Mouse (Mus musculus): ENCODE results near the gene Ephb1.

The Ephb1 gene

DNA sequence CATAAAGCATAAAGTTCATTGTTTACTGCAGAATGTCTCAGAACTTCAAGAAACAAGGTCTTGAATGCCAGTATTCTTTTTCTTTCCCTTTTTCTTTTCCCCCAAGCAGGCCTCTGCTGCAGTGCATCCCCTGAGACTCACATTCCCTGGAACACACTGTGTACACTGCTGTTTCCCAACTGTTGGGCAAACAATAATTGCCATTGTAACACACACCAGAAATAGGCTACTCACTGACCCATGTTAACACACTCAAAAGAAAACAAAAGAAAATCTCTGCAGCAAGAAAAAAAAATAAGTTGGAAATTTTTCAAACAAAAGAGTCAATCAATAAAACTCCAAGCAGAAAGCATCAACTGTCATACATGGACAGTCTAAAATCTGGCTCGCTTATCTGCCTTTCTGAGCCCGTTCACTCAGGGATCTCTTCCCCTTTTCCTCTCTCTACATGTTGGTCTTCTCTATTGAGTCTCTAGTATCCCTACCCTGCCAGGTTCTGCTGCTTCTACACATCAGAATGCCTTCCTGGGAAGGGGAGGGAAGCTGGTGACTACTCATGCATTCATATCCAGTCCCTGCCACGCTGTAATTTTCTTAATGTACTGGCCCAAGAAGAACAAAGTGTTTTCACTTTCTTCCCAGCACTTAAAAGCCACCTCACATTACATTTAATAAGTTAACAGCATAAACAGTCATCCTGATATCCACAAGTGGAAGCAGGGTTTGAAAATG, 285.2 kb downstream of the Ephb1 start:
- no peak for DNase-seq (ENCODE audit: low spot score in 2 of 2)

DNA sequence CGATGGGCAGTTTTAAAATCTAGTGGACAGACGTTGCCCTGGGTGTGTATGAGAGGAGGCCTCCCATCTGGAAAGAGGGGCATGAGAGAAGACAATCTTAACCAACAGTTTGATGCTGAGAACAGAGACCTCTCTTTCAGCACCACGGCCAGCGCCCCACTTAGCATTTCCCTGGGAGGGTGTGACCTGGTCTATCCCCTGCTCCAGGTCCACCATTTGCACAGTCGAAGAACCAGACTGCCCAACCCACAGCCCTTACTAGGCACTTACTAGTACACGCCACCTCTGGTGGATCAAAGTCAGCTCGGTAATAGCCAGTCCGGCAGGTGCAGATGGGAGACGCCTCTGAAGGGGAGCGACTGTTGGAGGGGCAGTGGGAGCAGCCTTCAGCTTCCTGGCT, 287.9 kb downstream of the Ephb1 start:
- DNase-seq (ENCODE audit: low spot score in 2 of 2) = no peak

DNA sequence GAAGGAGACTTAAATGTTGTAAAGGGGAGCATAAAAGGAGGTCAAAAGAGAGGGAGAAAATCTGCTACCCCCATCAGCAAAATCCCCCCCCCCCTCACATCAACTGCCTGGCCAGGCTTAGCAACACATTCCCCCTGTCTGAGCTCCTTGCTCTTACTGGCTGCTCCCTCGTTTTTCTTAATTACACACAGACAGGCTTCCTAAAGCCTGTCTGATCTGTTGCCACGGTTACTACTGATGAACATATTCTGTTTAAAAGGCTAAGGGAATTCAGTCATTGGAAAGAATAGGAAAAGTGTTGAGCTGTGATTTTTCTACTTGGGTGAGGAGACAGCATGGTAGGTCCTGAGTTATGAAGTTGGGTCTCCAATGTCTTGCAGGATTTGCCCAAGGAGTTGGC, 308.6 kb downstream of the Ephb1 start:
- no peak for DNase-seq (ENCODE audit: low spot score in 2 of 2)

DNA sequence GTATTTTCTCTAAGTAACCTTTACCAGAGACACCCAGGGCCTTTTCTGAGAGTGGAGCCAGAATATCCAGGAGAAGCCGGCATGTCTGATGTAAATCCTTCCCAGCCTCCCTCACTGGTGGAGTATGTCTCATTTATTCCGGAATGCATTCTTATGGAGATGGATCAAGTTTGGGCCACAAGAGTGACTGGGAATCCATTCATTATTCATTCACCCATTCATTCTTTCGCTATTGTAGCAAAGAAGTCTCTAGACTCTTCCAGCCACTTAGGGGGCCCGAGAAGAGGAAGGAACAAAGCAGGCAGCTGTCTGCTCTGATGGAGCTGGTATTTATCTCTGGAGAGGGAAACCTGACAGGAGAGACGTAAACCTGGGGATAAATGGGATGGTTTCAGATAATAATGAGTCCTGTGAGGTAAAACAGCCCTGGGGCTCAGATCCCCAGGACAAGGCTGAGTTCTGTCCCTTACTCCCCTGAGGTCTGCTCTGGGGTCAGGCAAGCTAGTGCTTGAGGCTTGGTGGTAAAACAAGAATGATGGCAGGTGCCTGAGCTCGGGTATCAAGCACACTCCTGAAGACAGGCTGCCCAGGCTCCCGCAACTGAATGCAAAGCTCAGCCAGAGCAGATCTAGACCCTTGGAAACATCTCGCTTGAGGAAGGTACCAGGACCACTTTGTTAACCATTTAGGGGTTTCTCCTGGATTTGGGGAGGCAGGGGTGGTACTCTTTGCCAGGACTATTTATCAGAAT, 309.2 kb downstream of the Ephb1 start:
- DNase-seq (ENCODE audit: low spot score in 2 of 2) = no peak

DNA sequence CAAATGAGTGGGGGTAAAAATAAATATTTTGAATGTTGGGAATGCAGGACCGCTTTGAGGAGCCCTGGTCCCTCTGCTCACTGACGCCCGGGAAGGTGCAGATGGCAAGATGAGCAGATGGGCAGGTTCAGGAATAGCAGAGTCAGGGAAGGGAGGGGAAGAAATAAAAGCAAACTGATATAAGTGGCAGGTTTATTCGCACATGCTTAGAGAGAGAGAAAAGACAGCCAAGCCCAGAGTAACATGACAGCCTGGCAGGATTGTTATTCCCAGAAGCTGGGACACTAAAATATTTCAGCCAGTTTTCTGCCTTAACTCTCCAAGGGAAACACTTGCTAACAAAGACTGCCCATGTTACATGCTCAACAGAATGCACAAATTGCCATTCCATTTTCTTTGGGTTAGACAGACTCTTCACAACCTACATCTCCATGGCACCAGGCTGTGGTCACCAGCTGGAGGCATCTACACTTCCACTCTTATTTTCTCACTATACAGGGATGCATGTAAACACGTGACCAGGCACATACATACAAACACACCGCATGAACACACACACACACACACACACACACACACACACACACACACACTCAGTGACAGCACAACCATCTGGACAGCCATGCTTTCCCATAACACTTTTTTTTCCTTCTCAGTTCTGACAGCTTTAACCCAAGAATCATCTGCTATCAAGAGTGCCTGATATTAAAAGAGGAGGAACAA, 315.3 kb downstream of the Ephb1 start:
- peak; percentile 45 to 71 for DNase-seq (ENCODE audit: low spot score in 2 of 2)

DNA sequence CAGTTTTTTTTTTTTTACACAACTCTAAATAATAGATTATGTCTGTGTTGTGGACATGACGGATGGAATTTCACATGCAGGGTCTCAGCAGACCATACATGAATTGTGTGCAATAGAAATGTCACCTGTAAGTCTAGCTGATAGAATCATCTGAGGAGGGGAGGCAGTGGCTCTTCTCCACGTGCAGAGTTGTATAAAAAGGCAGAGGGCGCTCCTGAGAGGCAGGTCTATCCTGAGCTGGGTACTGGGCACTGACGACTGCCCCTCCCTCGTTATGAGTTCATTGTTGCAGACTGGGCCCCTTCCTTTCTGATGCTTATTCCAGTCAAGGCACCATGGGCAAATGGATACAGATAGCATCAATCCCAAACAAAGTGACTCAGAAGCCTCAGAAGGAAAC, 318.4 kb downstream of the Ephb1 start:
- no peak for DNase-seq (ENCODE audit: low spot score in 2 of 2)

DNA sequence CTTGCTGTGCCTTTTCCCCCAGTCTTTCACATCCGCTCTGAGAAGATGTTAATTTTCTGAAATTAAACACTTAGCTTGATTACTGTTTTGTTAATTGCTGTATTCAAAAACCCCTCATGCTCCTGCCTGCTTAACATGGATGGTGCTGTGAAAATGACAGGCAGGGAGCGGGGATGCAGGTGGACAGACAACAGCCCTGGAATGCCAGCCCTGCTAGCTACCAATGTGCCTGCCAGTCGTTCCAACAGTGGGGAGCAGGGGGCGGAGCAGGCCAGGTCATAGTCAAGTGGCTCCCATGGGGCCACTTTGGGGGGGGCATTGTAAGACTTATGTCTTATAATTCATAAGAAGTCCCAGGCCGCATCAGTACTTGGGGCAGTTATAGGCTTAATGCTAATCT, 321.3 kb downstream of the Ephb1 start:
- no peak for DNase-seq (ENCODE audit: low spot score in 2 of 2)

DNA sequence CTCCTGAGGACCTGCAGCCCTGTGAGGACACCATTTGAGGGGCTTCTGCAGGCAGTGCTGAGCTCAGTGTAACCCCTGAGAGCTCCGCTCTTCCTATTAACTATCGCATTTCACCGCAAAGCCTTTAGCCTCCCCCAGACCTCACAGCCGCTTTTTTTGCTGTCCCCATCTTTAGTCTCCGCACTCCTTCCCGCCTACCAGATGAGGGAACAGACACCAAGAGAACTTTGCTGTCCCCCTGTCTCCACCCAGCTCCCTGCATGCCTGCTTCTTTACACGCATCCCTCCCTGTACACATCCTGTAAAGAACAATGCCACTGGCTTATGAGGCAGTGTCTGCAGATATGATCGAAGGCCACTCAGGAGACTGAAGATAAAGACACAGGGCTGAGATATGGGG, 322.1 kb downstream of the Ephb1 start:
- DNase-seq (ENCODE audit: low spot score in 2 of 2) = no peak

DNA sequence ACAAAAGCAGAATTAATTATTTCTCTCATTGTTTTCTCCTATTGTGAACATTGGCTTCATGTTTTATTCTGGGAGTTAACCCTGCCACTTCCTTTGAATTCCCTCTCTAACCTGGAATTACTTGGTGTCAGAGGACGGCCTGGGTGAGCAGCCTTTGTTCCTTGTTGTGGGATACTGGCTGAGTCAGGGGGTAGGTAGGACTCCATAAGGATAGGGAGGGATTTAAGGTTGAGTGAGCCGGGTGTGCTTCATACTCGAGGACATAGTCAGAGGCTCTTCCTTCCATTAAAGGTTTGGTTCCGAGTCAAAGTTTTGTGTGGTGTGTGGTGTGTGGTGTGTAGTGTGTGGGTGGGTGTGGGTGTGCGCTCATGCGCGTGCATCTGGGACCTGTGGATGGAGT, 324.8 kb downstream of the Ephb1 start:
- DNase-seq (ENCODE audit: low spot score in 2 of 2) = no peak

DNA sequence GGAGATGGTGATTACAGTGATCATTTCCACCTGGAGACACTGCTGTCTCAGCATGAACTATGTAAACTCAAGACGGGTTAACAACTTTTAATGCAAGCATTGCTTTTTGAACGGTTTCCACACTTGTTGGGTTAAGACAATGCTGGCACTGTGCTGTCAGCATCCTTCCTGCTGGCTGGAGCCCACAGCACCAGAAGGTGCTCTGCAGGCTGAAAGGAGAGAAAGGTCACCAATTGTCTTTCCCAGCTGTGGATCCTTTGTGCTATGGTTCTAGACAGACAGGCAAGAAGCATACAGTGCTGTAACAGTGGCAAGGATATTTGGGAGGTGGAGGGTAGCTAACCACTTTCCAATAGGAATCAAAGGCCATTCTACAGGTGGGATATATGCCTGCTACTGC, 328.4 kb downstream of the Ephb1 start:
- DNase-seq (ENCODE audit: low spot score in 2 of 2) = no peak

DNA sequence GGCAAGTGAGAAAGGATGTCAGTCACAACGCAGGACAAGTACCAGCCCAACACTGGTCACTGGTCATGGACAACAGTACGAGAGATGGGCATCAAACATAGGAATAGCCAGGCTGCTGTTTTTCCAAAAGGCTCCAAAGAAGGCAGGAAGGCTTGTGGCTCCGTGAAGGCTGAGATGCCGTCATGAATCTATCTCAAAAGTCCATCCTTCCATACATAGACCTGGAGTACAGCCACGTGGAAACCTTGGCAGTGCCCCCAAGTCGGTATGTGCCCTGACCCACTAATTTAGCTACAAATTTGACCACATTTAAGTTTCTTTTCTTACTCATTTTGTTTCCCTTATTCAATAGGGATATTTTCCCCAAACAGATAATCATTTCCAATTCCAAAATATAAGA, 329.4 kb downstream of the Ephb1 start:
- no peak for DNase-seq (ENCODE audit: low spot score in 2 of 2)

DNA sequence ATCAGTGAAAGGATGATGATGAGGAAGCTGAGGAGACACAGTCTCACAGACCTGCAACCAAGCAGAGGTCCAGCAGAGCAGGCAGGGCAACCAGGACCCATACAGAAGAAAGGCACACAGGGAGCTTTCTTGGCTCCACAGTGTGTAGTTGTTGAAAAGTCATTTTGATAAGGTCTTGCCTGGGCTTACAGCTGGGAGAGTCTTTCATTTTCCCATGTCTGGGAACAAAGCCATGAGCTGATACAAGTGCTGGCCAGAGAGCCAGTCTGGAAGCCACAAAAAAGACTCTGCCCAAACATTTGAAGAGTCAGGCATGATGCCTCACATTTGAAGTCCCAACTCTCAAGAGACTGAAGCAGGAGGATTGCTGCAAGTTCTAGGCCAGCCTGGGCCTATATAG, 339.0 kb downstream of the Ephb1 start:
- no peak for DNase-seq (ENCODE audit: low spot score in 2 of 2)

DNA sequence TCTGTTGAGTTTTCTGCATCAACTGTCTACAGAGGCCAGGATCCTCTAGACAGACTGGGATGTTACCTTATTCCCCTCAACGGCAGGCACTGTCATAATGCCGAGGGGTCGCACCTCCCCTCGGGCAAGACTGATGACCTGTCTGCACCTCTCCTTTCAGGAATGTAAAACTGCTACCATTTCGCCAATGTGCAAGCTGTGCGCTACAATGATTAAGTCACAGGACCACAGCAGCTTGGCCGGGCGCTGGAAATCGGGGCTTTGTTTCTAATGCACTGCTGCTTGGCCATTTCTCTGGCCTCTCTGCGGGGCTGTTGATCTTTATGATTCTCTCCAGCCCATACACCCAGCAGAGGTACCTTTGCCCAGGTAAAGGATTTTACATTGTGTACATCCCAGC, 346.8 kb downstream of the Ephb1 start:
- no peak for DNase-seq (ENCODE audit: low spot score in 2 of 2)

DNA sequence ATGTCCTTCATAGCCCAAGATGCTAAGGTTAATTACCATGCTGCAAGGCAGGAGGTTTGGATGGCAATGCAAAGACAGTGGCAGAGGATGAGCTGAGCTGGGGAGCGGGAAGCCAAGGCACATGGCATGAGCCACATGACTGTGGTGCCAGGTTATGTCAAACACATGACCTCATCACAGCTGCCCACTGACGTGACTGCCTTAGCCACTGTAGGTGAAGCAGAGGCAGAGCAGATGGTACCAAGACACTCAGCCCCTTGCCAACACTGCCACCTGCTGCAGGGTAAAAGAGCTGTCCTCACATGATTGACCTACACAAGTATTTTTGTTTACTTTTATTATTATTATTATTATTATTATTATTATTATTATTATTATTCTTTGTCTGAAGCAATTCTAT, 348.0 kb downstream of the Ephb1 start:
- DNase-seq (ENCODE audit: low spot score in 2 of 2) = no peak

DNA sequence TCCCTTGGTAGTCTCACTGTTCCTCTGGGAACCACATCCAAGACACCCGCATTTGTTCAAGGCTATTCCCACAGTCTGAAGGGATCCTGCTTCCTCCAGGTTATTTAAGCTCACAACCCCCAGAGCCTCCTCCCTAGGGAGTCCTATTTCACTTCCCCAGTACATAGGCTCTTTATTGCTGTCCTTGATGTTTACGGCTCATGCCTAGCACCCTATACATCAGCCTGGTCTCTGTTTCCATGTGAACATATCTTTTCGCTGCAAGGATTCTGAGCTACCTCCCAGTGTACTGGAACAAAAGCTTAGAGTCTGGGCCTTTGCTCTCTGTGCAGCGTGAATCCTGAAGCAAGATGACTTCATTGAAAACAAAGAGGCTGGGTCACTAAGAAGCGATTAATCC, 351.6 kb downstream of the Ephb1 start:
- DNase-seq (ENCODE audit: low spot score in 2 of 2) = no peak

DNA sequence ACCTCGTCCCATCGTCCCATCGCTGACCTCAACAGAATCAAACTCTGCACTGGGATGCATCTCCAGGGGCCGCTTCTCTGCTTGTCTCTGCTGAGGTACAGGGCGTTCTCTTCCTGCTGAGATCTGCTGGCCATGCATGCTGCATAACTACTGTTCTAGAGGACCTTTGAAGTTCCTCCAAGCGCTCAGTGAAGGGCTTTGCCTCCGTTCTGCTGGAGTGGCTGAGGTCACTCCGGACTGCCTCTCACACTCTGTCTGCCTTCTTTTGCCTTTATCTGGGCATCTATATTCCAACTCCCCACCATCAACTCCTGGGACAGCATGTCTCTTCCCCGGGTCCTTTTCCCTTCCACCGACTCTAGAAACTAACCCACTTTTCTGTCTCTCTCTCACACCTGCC, 352.3 kb downstream of the Ephb1 start:
- DNase-seq (ENCODE audit: low spot score in 2 of 2) = no peak

DNA sequence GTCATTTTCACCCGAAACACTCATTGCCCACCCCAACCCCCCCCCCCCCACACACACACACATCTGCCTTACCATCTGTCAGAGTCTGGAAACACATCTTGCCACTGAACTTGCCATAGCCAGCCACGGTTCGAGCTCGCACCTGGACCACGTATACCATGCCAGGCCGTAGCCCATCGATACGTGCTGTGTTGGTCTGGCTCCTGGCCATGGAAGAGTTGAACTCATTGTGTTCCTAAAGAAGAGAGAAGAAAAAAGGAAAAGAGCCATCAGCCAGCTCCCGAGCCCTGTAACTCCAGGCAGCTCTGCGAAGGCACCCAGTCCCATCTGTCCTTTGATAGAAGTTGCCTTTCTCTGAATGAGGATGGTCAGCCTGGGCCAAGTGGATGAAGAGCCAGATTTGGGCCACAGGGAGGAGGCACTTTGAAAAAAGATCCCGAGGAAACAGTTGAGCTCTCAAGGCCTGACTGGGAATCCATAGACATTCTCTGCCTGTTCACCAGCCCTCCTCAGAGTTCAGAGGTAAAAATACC, 352.8 kb downstream of the Ephb1 start:
- no peak for DNase-seq (ENCODE audit: low spot score in 2 of 2)

DNA sequence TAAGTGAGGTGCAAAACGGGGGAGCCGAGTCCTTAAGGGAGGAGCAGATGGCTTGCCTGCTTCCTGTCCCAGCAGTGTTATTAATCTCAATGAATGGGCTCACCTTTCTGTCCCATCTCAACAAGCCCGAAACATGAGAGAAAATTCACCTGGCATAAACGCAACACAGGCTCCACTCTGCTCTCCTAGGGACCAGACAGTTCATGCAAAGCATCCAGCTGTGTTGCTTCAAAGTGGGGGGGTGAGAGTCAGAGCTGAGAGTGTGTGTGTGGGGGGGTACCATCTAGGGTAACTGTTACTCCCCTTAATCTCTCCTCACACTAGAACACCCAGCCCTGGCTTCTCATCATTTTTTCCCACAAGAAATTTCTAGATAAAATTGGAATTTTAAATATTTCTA, 354.8 kb downstream of the Ephb1 start:
- no peak for DNase-seq (ENCODE audit: low spot score in 2 of 2)

DNA sequence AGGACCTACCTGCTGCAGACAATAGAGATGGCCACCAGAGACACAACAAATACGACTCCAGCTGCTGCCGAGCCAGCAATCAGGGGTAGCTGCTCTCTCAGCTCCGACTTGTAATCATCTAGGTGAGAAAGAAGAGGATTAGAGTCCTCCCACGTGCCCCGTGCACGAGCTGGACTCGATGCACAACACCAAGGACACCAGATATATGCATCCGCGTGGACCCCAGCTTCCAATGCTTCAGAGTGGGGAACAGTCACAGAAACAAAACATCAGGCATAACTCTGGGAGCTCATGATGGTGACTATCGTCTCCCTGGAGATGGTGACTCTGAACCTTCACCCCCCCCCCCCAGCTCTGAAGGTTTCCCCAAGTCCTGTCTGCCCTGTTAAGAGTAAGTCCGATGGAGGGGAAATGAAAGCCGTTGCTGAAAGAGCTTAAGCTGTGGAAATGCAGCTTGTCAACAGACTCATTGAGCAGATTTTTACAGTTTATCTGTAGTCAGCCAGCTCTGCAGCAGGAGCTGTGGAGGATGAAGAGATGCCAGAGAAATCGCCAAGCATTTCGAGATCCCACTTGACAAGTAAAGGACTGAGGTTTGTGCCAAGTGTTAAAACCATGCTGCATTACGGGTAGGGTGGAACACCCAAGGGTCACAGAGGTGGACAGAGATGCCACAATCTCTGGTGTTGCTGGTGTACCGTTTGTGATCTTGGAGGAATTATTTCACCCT, 357.6 kb downstream of the Ephb1 start:
- DNase-seq (ENCODE audit: low spot score in 2 of 2) = no peak

DNA sequence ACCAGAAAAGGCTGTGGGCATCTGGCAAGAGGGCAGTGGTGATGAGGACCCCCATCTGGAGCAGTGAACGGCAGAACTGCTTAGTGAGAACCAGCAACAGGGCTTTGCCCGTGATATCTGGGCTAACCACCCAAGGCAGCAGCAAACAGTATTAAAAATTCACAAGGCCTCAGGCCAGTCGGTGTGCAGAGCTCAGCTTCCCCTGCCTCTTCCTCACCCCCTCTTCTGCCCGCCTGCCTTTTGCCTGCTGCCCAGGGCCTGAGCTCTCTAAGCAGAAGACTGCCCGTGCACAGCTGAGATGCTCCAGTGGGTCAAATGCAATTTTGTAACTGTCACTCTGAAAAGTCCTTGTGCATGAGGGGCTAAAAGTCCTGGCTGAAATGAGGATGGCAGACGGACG, 358.3 kb downstream of the Ephb1 start:
- no peak for DNase-seq (ENCODE audit: low spot score in 2 of 2)

DNA sequence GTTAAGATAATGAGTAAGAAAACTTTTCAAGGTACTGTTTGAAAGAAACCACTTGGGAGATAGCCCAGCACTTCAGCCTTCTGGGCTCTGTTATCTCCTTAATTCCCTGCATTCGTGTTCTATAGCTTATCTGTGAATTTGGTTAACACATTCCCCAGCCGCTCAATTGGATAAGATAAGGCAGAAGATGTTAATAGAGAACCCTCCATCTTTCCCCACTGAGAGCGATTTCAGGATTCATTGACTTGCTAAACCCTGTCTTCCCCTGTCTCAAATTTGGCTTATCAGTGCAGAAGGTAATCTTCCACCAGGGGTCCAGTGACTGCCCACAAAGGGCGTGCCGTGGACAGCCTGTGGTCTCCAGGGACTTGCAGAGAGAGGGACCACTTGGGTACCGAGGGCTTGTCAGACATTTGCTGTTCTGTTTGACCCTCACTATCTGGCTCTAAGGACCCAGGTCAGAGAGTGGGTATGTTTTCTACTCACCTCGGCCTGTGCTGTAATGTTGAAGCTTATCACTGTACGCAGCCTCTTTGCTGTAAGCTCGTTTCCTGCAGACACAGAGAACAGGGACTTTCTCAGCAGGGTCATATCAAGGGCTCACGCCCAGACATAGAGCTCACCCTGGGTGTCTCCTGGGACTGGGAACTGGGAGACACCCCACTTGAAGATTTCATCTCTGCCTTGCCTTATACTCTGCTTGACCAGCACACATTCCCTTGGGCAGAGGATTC, 358.9 kb downstream of the Ephb1 start:
- DNase-seq (ENCODE audit: low spot score in 2 of 2) = no peak
